Mouse (Mus musculus) testis, postnatal 10 days (tissue): ENCODE data around the gene Gli3.

Source experiments
- DNase-seq: peaks from one replicate; pipeline ENCODE4 v3.0.0; 2021; ENCODE audit warnings: low spot score

Gene Gli3

DNA sequence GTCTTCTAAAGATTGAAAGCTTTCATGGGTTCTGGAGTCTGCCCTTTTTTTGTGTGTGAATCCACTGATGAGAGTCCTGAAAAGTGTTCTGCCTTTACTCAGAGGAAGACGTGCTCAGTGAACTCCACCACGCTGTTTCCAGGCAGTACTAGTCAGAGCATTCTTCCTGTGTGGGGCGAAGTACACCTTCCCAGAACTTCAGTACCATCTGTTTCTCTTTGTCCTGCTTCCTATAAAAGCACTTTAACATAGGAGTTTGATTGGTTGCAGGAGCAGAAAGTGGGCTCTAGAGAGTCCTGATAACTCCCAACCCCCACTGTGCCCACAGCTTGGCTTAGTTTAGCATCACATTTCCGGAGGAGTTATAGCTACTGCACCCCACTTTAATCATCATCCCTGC lies 32.8 kb downstream of the Gli3 start:
- no peak for DNase-seq

GRCm38 (mm10) chr13:15498338-15498737 lies 35.3 kb downstream of the Gli3 start:
- DNase-seq, result no peak

DNA sequence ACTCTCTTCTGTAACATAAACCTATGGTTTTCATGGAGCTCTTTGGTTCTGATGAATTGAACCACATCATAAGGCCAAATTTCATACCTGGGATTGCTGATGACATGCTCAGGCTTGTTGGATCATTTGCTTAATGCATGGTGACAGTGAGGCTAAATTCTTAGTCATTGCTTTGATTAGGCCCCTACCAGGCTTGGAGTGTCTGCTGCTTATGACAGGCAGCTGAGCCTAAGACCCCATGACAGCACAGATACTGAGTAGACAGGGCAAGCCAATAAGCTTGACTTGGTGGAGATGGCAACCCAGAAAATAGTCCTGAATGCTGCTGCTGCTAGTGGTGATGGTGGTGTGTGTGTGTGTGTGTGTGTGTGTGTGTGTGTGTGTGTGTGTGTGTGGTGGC lies 47.9 kb downstream of the Gli3 start:
- no peak for DNase-seq

- DNase-seq, result no peak
Observed at GRCm38 (mm10) chr13:15513114-15513513, 50.1 kb downstream of the Gli3 start.

DNA sequence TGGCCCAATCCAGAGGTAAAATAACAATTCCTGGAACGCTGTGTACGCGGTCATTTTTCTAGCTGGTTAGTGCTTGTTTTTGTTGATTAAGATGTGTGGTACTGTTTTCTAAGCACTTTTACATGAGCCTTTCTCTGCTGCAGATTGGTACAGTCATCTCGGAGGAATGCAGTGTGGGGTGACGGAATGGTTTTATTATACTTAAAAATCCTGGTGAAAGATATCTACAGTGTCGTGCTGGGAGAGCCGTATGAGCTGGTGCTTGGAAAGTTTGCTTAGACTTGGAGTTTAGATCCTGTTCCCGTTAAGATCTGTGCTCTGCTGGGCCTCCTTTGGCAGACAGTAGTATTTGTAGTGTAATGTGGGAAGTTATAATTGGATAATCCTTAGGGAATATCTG lies 51.0 kb downstream of the Gli3 start:
- no peak for DNase-seq

GRCm38 (mm10) chr13:15517048-15517760 lies 54.2 kb downstream of the Gli3 start:
- no peak for DNase-seq

- DNase-seq, result no peak
Observed at GRCm38 (mm10) chr13:15520353-15520752, 57.3 kb downstream of the Gli3 start.

DNA sequence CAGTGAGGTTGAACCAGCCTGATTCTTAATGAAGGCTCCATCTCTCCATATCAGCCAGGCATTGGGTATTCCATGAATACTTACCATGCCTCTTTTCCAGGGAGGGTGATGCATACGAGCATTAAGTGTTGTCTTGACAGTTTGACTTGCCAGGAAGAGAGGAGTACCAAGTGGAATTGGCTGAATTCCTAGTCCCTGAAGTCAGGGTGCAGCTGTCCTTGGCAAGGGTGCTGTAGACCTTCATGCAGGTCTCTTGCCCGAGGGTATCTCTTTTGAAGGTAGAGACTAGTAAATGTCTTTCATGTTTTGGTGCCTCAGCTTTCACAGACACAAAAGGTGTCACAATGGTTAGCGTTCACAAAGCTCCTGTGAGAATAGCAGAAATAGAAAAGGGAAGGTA lies 59.1 kb downstream of the Gli3 start:
- no peak for DNase-seq

- no peak for DNase-seq
Observed at GRCm38 (mm10) chr13:15524208-15524607, 61.2 kb downstream of the Gli3 start.

GRCm38 (mm10) chr13:15526691-15527090 lies 63.7 kb downstream of the Gli3 start:
- no peak for DNase-seq

DNA sequence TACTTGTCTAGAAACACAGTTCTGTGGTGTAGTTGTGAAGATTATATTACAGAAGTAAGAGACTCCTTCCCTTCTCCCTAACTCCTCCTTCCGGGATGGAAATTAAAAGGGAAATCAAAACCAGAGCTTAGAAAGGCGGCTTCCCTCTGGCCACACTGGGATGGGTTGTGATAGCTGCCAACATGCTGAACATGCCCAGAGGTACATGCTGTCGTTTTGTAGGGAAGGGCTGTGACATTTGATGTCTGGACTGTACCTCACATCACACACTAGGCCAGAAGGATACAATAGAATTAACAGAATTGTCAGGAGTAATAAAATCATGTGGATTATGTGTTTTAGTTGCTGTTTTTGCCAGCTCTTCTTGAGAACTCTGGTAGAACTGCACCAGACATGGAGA lies 68.5 kb downstream of the Gli3 start:
- no peak for DNase-seq

DNA sequence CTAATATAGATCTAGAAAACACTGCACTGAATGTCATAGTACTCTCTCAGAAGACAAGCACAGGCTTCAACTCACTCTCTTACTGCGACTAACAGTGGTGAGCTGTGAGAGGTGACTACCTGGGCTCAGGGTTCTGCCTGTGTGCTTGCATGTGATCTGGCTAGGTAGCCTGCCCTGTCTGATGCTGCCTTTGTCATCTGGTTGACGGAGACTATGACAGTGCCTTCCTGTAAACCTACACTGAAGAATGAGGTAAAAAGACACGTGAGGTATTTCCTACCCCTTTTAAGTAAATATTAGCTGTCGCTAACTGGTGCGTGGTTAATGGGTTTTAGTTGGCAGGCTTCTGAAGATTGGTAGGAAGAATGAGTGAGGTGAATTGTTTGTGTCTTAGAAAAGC lies 74.2 kb downstream of the Gli3 start:
- DNase-seq, result no peak

DNA sequence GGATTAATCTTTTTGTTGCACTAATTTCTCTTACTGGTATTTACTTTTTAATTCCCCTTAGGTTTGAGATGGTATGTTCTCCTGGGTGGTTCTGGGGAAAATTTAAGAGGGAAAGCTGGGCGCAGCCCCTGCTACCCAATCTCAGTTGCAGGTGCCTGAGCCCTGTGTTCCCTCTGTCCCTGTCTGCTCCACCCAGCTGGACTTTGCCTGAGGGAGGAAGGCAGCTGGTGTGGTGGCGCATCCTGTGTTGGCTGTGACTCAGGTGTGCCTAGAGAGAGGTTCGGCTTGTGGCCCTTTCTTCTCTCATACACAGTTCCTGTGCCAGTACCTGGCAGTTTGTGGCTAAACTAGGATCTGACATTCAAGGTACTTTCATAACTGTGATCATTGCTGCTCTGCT lies 74.6 kb downstream of the Gli3 start:
- no peak for DNase-seq

- no peak for DNase-seq
Observed at GRCm38 (mm10) chr13:15538389-15538788, 75.4 kb downstream of the Gli3 start.

- DNase-seq, result no peak
Observed at GRCm38 (mm10) chr13:15542053-15542452, 79.0 kb downstream of the Gli3 start.

GRCm38 (mm10) chr13:15543169-15543887 lies 80.3 kb downstream of the Gli3 start:
- DNase-seq, result no peak

DNA sequence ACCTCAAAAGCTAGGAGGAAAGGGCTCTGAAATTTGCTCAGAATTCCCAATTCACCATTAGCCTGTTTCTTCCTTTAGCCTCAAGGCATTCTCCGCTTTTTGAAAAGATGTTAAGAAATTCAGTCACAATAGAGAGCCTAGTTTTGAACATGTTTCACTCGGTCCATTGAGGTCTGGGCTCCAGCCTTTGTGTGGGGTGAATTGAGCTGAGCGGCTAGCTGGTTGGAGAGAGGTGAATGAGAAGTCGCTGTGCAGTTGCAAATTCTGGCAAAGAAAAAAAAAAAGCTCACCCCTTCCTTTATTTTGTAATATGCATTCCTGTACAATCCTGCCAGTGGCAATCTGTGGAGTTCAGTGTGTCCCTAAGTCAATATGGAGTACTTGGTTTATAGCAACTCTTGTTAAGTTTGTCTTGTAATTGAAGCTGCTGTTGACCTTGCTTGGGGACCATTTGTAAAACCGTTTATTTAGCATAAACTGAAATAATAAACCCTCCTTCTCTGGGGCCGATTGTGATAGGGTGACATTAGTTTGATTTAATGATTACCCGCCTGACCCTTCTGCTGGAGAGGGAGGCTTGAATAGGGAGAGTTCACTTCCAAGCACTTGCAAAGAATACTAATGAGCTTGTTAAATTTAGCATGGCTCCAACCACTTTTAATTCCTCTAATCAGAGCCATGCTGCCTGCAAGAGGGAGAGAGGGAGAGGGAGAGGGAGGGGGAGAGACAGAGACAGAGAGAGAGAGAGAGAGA lies 81.0 kb downstream of the Gli3 start:
- DNase-seq, result no peak

GRCm38 (mm10) chr13:15545346-15545896 lies 82.4 kb downstream of the Gli3 start:
- no peak for DNase-seq

- DNase-seq, result no peak
Observed at GRCm38 (mm10) chr13:15546258-15546657, 83.2 kb downstream of the Gli3 start.

- DNase-seq, result no peak
Observed at GRCm38 (mm10) chr13:15549466-15549865, 86.4 kb downstream of the Gli3 start.

DNA sequence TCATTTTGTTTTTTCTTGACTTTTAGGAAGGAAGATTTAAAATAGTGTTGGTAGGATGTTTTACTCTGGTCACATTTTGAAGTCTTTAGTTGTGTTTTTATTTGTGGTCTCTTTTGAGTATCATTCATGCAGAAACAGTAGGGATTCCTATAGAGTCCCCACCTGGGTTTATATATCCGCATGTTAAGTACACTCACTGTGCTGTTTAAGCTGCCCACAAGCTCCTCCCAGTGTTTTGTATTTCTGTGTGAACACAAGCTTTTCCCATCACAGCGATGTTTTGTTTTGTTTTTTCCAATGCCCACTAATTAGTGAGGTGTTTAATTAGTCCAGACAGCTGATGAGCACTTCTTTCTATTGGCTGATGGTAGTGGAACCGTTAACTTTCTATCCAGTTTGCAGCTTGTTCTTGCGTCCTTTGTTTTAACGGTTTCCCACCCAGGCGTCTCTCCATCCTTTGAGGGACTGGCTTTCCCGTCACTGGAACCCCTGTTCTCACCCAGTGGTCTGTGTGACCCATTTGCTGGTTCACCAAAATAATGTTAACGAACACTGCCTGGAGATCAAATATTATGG lies 87.1 kb downstream of the Gli3 start:
- DNase-seq, result no peak

DNA sequence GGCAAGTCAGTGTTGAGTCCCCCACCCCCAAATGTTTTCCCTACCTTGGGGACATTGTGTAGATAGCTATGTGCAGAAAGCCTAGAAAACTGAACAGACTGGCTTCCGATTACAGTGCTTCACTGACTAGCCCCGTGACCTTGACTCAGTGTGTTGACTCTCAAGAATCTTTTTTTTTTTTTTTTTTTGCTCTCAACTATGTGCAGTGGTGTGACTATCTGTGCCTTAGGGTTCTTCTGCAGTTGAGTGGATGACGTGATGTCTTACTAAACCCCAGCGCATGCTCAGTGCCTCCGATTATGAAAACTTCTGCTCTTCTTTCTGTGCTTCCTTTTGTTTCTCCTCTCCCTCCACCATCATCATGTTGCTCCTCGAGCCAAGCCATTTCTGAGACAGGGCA lies 87.7 kb downstream of the Gli3 start:
- no peak for DNase-seq
